Mouse (Mus musculus): ENCODE results near the gene Pdcd2l. TPM values are rescaled to one million over a fixed set of nuclear protein-coding genes. Genes with fewer than 3 reads are reported as not detected.
"Not testable (repeated sequence)": the region's sequence is repeated elsewhere in the genome, so short reads cannot be mapped to it uniquely, and the experiment has no call there.

Pdcd2l gene
- polyA plus RNA-seq, 1 experiment from 2014 or later = 34.0 TPM

- DNase-seq (ENCODE audit: low spot score) (no peak), ATAC-seq (no peak)
- Histone ChIP-seq H3K9me3 (ENCODE audit: low read length) (no peaks in the 10 kb centered on the region), H3K9ac (replicated peaks; ENCODE audit: low read depth) (no peak overlapping the region), H3K4me3 (ENCODE audit: low read depth, low read length) (no peak overlapping the region), H3K4me1 (ENCODE audit: insufficient read depth, low read depth, low read length) (no peaks in the 10 kb centered on the region), H3K36me3 (ENCODE audit: insufficient read depth, low read length) (0 out of 2 replicates have a peak, but pooled peaks cover 19% of the 10 kb centered on the region), H3K27me3 (replicated peaks; ENCODE audit: insufficient read depth, low read length) (no peaks in the 10 kb centered on the region), H3K27ac (ENCODE audit: low read length) (no peak overlapping the region), H3K4me2 (replicated peaks; ENCODE audit: low read depth, low read length) (no peak overlapping the region)
- TF ChIP-seq EP300 (IDR thresholded peaks at IDR 0.05) (no peak), CTCF (IDR thresholded peaks at IDR 0.05) (no peak)
- 76% methylated on average over 13 of the region's 13 CpGs for WGBS
These were observed 13.1 kb downstream of the Pdcd2l start for GRCm38 (mm10) chr7:34183356-34183755.

GRCm38 (mm10) chr7:34176241-34176640 is 20.2 kb downstream of the Pdcd2l start:
- H3K36me3 ChIP-seq (ENCODE audit: insufficient read depth, low read length); H3K27me3 ChIP-seq (replicated peaks; ENCODE audit: insufficient read depth, low read length); DNase-seq (ENCODE audit: low spot score); H3K27ac ChIP-seq (ENCODE audit: low read length); ATAC-seq; H3K4me3 ChIP-seq (ENCODE audit: low read depth, low read length); H3K4me1 ChIP-seq (ENCODE audit: insufficient read depth, low read depth, low read length); H3K9me3 ChIP-seq (ENCODE audit: low read length); H3K4me2 ChIP-seq (replicated peaks; ENCODE audit: low read depth, low read length); H3K9ac ChIP-seq (replicated peaks; ENCODE audit: low read depth): not testable (repeated sequence)
- WGBS = 84% methylated on average over 6 of the region's 6 CpGs

GRCm38 (mm10) chr7:34172251-34172650 is 24.2 kb downstream of the Pdcd2l start:
- H3K4me3 ChIP-seq (ENCODE audit: low read depth, low read length) = no peak overlapping the region
- no peak overlapping the region for H3K27ac ChIP-seq (ENCODE audit: low read length)
- no peaks in the 10 kb centered on the region for H3K9me3 ChIP-seq (ENCODE audit: low read length)
- H3K27me3 ChIP-seq (replicated peaks; ENCODE audit: insufficient read depth, low read length) = no peaks in the 10 kb centered on the region
- no peak overlapping the region for H3K4me2 ChIP-seq (replicated peaks; ENCODE audit: low read depth, low read length)
- no peak for ATAC-seq
- H3K9ac ChIP-seq (replicated peaks; ENCODE audit: low read depth) = no peak overlapping the region
- WGBS = 68% methylated on average over 1 of the region's 1 CpGs
- 0 out of 2 replicates have a peak, but pooled peaks cover 5% of the 10 kb centered on the region for H3K4me1 ChIP-seq (ENCODE audit: insufficient read depth, low read depth, low read length)
- no peak for DNase-seq (ENCODE audit: low spot score)
- H3K36me3 ChIP-seq (ENCODE audit: insufficient read depth, low read length) = no peaks in the 10 kb centered on the region
- no peak for TF ChIP-seq EP300 (IDR thresholded peaks at IDR 0.05)
- TF ChIP-seq CTCF (IDR thresholded peaks at IDR 0.05) = 0 out of 2 replicates have a peak, but pooled peaks have one; percentile 22

GRCm38 (mm10) chr7:34169454-34169853 is 27.0 kb downstream of the Pdcd2l start, which contains the start of gene Uba2:
Uba2 (minus strand) TSS chr7:34169599.
- Histone ChIP-seq H3K9me3 (ENCODE audit: low read length) (no peaks in the 10 kb centered on the region), H3K9ac (replicated peaks; ENCODE audit: low read depth) (peak within 1 kb of the TSS; percentile 92; the same call in 1 of the 2 replicates), H3K4me1 (ENCODE audit: insufficient read depth, low read depth, low read length) (0 out of 2 replicates have a peak, but pooled peaks cover 5% of the 10 kb centered on the region), H3K36me3 (ENCODE audit: insufficient read depth, low read length) (0 out of 2 replicates have a peak, but pooled peaks cover 3% of the 10 kb centered on the region), H3K4me2 (replicated peaks; ENCODE audit: low read depth, low read length) (peak within 1 kb of the TSS; percentile 87), H3K27ac (ENCODE audit: low read length) (peak within 1 kb of the TSS; percentile 90; the same call in 1 of the 2 replicates), H3K27me3 (replicated peaks; ENCODE audit: insufficient read depth, low read length) (no peaks in the 10 kb centered on the region), H3K4me3 (ENCODE audit: low read depth, low read length) (peak within 1 kb of the TSS; percentile 92)
- TF ChIP-seq EP300 (IDR thresholded peaks at IDR 0.05) = no peak
- no peak for TF ChIP-seq CTCF (IDR thresholded peaks at IDR 0.05)
- ATAC-seq = no peak
- 73% methylated on average over 3 of the region's 3 CpGs for WGBS
- no peak for DNase-seq (ENCODE audit: low spot score)

GRCm38 (mm10) chr7:34168470-34169251 is 27.8 kb downstream of the Pdcd2l start:
- peak overlapping the region; percentile 90 for H3K27ac ChIP-seq (ENCODE audit: low read length)
- 0 out of 2 replicates have a peak, but pooled peaks cover 5% of the 10 kb centered on the region for H3K4me1 ChIP-seq (ENCODE audit: insufficient read depth, low read depth, low read length)
- ATAC-seq (peak; percentile 99), DNase-seq (ENCODE audit: low spot score) (peak; percentile 90)
- TF ChIP-seq EP300 (IDR thresholded peaks at IDR 0.05) (0 out of 2 replicates have a peak, but pooled peaks have one; percentile 9), CTCF (IDR thresholded peaks at IDR 0.05) (no peak)
- peak overlapping the region; percentile 87 for H3K4me2 ChIP-seq (replicated peaks; ENCODE audit: low read depth, low read length)
- no peaks in the 10 kb centered on the region for H3K27me3 ChIP-seq (replicated peaks; ENCODE audit: insufficient read depth, low read length)
- WGBS = 11% methylated on average over 29 of the region's 30 CpGs
- no peaks in the 10 kb centered on the region for H3K9me3 ChIP-seq (ENCODE audit: low read length)
- peaks cover 4% of the 10 kb centered on the region; the same call in 1 of the 2 replicates for H3K36me3 ChIP-seq (ENCODE audit: insufficient read depth, low read length)
- H3K9ac ChIP-seq (replicated peaks; ENCODE audit: low read depth) = peak overlapping the region; percentile 92
- peak overlapping the region; percentile 92 for H3K4me3 ChIP-seq (ENCODE audit: low read depth, low read length)

GRCm38 (mm10) chr7:34167766-34168469 is 28.5 kb downstream of the Pdcd2l start:
- peak overlapping the region; percentile 92 for H3K9ac ChIP-seq (replicated peaks; ENCODE audit: low read depth)
- H3K4me3 ChIP-seq (ENCODE audit: low read depth, low read length) = peak overlapping the region; percentile 92
- WGBS = 2% methylated on average over 51 of the region's 54 CpGs
- peak overlapping the region; percentile 87 for H3K4me2 ChIP-seq (replicated peaks; ENCODE audit: low read depth, low read length)
- TF ChIP-seq CTCF (IDR thresholded peaks at IDR 0.05) = no peak
- TF ChIP-seq EP300 (IDR thresholded peaks at IDR 0.05) = no peak
- H3K4me1 ChIP-seq (ENCODE audit: insufficient read depth, low read depth, low read length) = 0 out of 2 replicates have a peak, but pooled peaks cover 5% of the 10 kb centered on the region
- peak; percentile 75 for ATAC-seq
- peak; percentile 40 for DNase-seq (ENCODE audit: low spot score)
- peaks cover 11% of the 10 kb centered on the region; the same call in 1 of the 2 replicates for H3K36me3 ChIP-seq (ENCODE audit: insufficient read depth, low read length)
- peak overlapping the region; percentile 90 for H3K27ac ChIP-seq (ENCODE audit: low read length)
- no peaks in the 10 kb centered on the region for H3K9me3 ChIP-seq (ENCODE audit: low read length)
- no peaks in the 10 kb centered on the region for H3K27me3 ChIP-seq (replicated peaks; ENCODE audit: insufficient read depth, low read length)
